Mouse (Mus musculus): ENCODE measurements around the gene Ppp2r5c.

GRCm38 (mm10) chr12:110537751-110538150 is 90.8 kb downstream of the Ppp2r5c start:
- TF ChIP-seq CTCF (IDR thresholded peaks at IDR 0.05; ENCODE audit: low read depth, low read length) = no peak
- no peak for TF ChIP-seq POLR2A (IDR thresholded peaks at IDR 0.05; ENCODE audit: borderline replicate concordance, low read depth, low read length)
